12 mouse cellular contexts compared by ENCODE assay signal in genomic region chr6:77603914-77604313, GRCm38 (mm10).
DNase-seq lines count a peak whose midpoint lies in the region; ATAC-seq lines count a peak whose summit lies in the region.
"Had no signal": no experiment of that assay in that cellular context is flagged by ENCODE, and none has a peak within 500 bp of the region (broad histone marks: within the 10 kb centered on the region; RNA-seq: fewer than 3 reads in every experiment).

No protein-coding gene starts in this region.

- no peaks in the 10 kb centered on the region for H3K4me1 ChIP-seq in kidney, embryonic 15.5 days
- no peaks in the 10 kb centered on the region for H3K4me1 ChIP-seq in heart, embryonic 10.5 days
- H3K4me1 ChIP-seq: embryonic facial prominence, embryonic 12.5 days had no signal

- H3K9me3 ChIP-seq in kidney, embryonic 15.5 days (replicated peaks): no peaks in the 10 kb centered on the region
- H3K9me3 ChIP-seq in heart, embryonic 10.5 days: no peaks in the 10 kb centered on the region
- H3K9me3 ChIP-seq: embryonic facial prominence, embryonic 12.5 days; limb, embryonic 12.5 days had no signal

- no peak overlapping the region for H3K4me2 ChIP-seq in kidney, embryonic 15.5 days
- H3K4me2 ChIP-seq: embryonic facial prominence, embryonic 12.5 days; limb, embryonic 12.5 days had no signal

- 10% methylated on average over 1 of the region's 1 CpGs for WGBS in kidney, embryonic 15.5 days
- 28% methylated on average over 1 of the region's 1 CpGs for WGBS in heart, embryonic 10.5 days

- peak; percentile 18 for DNase-seq in cerebellum, adult 11-12 months
- no peak for DNase-seq in cerebellum, postnatal 4 days (ENCODE audit: low spot score in 2 of 2)
- DNase-seq in Muller cell, postnatal 12 days (ENCODE audit: inconsistent ontology term): peak; percentile 16
- peak; percentile 24 to 31 for DNase-seq in cerebellum, postnatal 10 days
- DNase-seq in heart, embryonic 10.5 days (ENCODE audit: low spot score): no peak
- DNase-seq in right cerebral cortex, postnatal 25 days: no peak
- no peak for DNase-seq in ovary, adult 18-20 months (ENCODE audit: low spot score)
- DNase-seq: lung, adult 2 months; spleen, adult 18-20 months had no signal

- H3K27me3 ChIP-seq in kidney, embryonic 15.5 days: no peaks in the 10 kb centered on the region
- no peaks in the 10 kb centered on the region for H3K27me3 ChIP-seq in heart, embryonic 10.5 days (ENCODE audit: insufficient read depth, poor library complexity, severe bottlenecking)
- H3K27me3 ChIP-seq: embryonic facial prominence, embryonic 12.5 days; limb, embryonic 12.5 days had no signal

- H3K27ac ChIP-seq in kidney, embryonic 15.5 days: peak overlapping the region; percentile 25; the same call in 1 of the 2 replicates
- H3K27ac ChIP-seq in heart, embryonic 10.5 days: no peak overlapping the region
- H3K27ac ChIP-seq: embryonic facial prominence, embryonic 12.5 days; limb, embryonic 12.5 days had no signal

- H3K9ac ChIP-seq in kidney, embryonic 15.5 days: no peak overlapping the region
- H3K9ac ChIP-seq: embryonic facial prominence, embryonic 12.5 days; limb, embryonic 12.5 days had no signal

- ATAC-seq in kidney, embryonic 15.5 days (replicated peaks; ENCODE audit: low FRiP score): peak; percentile 56; the same call in 1 of the 2 replicates

- no peak overlapping the region for H3K4me3 ChIP-seq in kidney, embryonic 15.5 days (replicated peaks)
- H3K4me3 ChIP-seq in heart, embryonic 10.5 days: no peak overlapping the region
- H3K4me3 ChIP-seq: embryonic facial prominence, embryonic 12.5 days; limb, embryonic 12.5 days had no signal

- H3K36me3 ChIP-seq in kidney, embryonic 15.5 days: no peaks in the 10 kb centered on the region
- H3K36me3 ChIP-seq in heart, embryonic 10.5 days: no peaks in the 10 kb centered on the region
- H3K36me3 ChIP-seq: embryonic facial prominence, embryonic 12.5 days; limb, embryonic 12.5 days had no signal

Comparison
In these comparisons a context has a peak if more than half of its experiments do, and no peak if none do; other contexts are left out.
1. DNase-seq: peak in cerebellum, adult 11-12 months (single experiment), Muller cell, postnatal 12 days (single experiment) and cerebellum, postnatal 10 days (2 of 2); none in cerebellum, postnatal 4 days (0 of 2), heart, embryonic 10.5 days (single experiment), right cerebral cortex, postnatal 25 days (single experiment) and ovary, adult 18-20 months (single experiment).